Mouse (Mus musculus) liver, embryonic 13.5 days (tissue): ENCODE data around the gene Tanc1. TPM values are rescaled to one million over a fixed set of nuclear protein-coding genes. Genes with fewer than 3 reads are reported as not detected.

ENCODE experiments used
- ATAC-seq: fragments of 200-750 bp; cut with Nextera tagmentation; 2 replicates; pipeline ENCODE4 v1.8.0; 2017; ENCODE audit warnings: low read depth, mild to moderate bottlenecking, moderate number of reproducible peaks, moderate library complexity
- DNase-seq: peaks from one replicate; pipeline ENCODE4 v3.0.0; 2022
- H3K27ac ChIP-seq: fragments of 300-500 bp; sonication (generic); 2 replicates; pipeline ENCODE4 v1.5.1; 2015; ENCODE audit warnings: moderate library complexity, mild to moderate bottlenecking, inconsistent platforms
- H3K27me3 ChIP-seq: fragments of 300-500 bp; sonication (generic); 2 replicates; pipeline ENCODE4 v1.6.1; 2015; ENCODE audit warnings: mild to moderate bottlenecking, inconsistent platforms
- H3K36me3 ChIP-seq: fragments of 300-500 bp; sonication (generic); 2 replicates; pipeline ENCODE4 v1.6.1; 2015; ENCODE audit warnings: mild to moderate bottlenecking, inconsistent platforms
- H3K4me1 ChIP-seq: fragments of 300-500 bp; sonication (generic); replicated peaks from 2 replicates; pipeline ENCODE4 v1.6.1; 2015; ENCODE audit warnings: inconsistent platforms
- H3K4me2 ChIP-seq: fragments of 300-500 bp; sonication (generic); 2 replicates; pipeline ENCODE4 v1.6.1; 2015; ENCODE audit warnings: inconsistent platforms, mild to moderate bottlenecking, moderate library complexity
- H3K4me3 ChIP-seq: fragments of 300-500 bp; sonication (generic); replicated peaks from 2 replicates; pipeline ENCODE4 v1.5.1; 2015; ENCODE audit warnings: mild to moderate bottlenecking, inconsistent platforms
- H3K9ac ChIP-seq: fragments of 300-500 bp; sonication (generic); 2 replicates; pipeline ENCODE4 v1.6.1; 2015; ENCODE audit warnings: mild to moderate bottlenecking, inconsistent platforms
- H3K9me3 ChIP-seq: fragments of 300-500 bp; sonication (generic); replicated peaks from 2 replicates; pipeline ENCODE4 v1.6.1; 2016; ENCODE audit warnings: inconsistent platforms
- WGBS: fragments of 180-500 bp; shearing (Covaris S2); methylation state at CpG from one replicate; pipeline ENCODE4 v1.1.7; 2015; ENCODE audit not compliant: insufficient replicate concordance; 5-methylcytosine and 5-hydroxymethylcytosine counted together
- polyA plus RNA-seq: library from polyadenylated mRNA; unstranded; fragments of >200 nt; fragmentation: Nextera tagmentation; extraction: Ambion mirVana; gene quantifications from 2 replicates; pipeline ENCODE4 v1.2.1, GENCODE M21; 2015

The Tanc1 gene
- polyA plus RNA-seq, 1 experiment from 2014 or later: 2.4 TPM

DNA sequence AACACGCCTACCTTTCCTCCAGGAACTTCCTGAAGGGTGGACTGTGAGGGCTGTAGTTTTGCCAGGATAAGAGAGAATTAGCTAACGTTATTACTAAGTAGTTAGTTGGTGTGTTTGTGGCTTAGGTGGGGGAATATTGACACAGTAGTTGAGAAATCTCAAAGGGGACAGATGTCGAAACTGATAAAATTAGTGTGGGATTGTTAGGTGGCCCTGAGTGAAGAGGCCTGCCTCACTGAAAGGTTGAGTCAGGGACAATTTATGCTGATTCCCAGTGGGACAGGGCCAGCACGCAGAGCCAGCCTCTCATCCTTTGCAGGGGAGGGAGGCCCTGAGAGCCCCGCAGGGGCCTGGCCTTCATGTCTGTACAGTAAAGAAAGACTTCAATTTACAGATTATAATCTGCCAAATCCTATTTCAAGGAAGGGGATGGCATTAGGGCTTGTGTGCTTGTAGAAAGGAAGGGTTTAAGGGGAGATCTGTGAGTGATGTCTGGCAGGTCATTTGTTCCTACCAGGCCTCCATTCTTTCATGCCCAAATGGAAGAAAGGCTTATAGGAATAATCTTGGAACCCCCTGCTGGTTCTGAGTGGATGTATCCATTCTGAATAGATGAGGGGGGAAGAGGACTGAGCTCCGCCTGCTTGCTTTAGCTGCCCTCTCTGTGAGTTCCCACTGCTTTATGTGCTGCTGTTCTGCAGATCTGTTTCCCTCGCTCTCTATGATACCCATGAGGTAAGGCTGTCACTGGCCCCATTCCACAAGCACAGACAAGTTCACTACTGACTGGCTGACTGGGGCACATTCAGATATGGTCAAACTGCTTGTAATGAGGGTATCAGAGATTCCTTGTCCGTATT, 41.7 kb downstream of the Tanc1 start:
- 43% methylated on average over 8 of the region's 8 CpGs for WGBS
- Histone ChIP-seq H3K27ac (no peak overlapping the region; the same call in 1 of the 2 replicates), H3K9ac (no peak overlapping the region), H3K9me3 (no peaks in the 10 kb centered on the region), H3K4me1 (peaks cover 15% of the 10 kb centered on the region), H3K27me3 (0 out of 2 replicates have a peak, but pooled peaks cover 3% of the 10 kb centered on the region), H3K4me3 (no peak overlapping the region), H3K36me3 (no peaks in the 10 kb centered on the region), H3K4me2 (no peak overlapping the region)
- DNase-seq (no peak), ATAC-seq (no peak)

DNA sequence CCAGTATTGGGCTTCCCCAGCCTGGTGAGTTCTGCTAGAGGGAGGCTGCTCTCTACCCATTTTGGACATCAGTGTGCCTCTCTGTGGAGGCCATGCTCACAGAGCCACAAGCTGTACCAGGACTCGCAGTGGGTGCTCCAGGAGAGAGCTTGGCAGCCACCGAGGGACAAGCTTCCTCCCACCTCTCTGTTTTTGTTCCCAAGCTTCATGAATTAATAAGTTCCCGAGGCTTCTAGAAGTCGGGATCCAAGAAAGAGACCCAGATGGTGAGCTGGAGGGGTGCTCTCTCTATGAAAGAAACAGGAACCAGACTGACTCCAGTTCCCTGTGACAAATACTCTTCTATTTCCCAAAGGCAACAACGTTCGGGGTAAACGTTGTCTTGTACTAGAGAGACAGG, 43.6 kb downstream of the Tanc1 start:
- Histone ChIP-seq H3K36me3 (no peaks in the 10 kb centered on the region), H3K4me2 (no peak overlapping the region), H3K4me1 (peaks cover 15% of the 10 kb centered on the region), H3K9me3 (no peaks in the 10 kb centered on the region), H3K27ac (no peak overlapping the region), H3K9ac (no peak overlapping the region), H3K27me3 (no peaks in the 10 kb centered on the region), H3K4me3 (no peak overlapping the region)
- ATAC-seq (no peak), DNase-seq (no peak)
- 54% methylated on average over 7 of the region's 7 CpGs for WGBS

DNA sequence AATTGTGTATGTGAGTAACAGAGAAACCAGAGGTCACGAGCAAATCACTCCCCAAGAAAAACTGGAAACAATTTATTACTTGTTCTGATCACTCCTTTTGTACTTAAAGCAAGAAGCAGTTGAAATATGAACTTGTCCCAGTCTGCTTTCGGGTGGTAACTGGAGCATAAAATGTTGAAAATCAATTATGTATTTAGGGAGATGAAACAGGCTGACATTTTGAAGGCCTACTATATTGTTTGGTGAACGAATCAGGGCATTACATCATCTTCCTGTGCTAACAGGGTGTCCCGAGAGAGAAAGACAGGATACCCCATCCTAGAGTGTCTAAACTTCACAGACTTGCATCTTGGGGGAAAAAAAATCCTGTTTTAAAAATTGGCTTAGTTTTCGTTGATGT, 44.8 kb downstream of the Tanc1 start:
- Histone ChIP-seq H3K36me3 (no peaks in the 10 kb centered on the region), H3K27me3 (no peaks in the 10 kb centered on the region), H3K9ac (no peak overlapping the region), H3K4me1 (peaks cover 21% of the 10 kb centered on the region), H3K4me2 (no peak overlapping the region), H3K9me3 (no peaks in the 10 kb centered on the region), H3K27ac (no peak overlapping the region), H3K4me3 (no peak overlapping the region)
- 31% methylated on average over 5 of the region's 5 CpGs for whole genome bisulfite sequencing
- ATAC-seq: no peak
- no peak for DNase-seq

DNA sequence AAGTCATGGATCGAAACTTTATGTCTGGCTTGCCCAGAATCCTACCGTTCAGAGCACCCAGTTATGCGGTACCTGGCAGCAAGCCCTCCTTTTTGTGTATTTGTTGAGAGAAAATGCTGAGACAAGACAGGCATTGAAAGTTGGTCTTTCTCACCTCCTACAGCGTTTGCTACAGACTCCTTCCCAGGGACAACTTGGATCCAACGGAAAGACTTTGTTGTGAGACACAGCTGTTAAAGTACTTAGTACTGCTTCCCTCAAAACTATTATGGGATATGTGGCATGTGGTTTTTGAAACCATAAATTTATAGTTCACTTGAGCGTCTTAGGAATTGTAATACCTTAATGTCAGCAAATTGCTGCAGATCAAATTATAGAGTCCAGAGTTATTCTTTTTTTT, 47.8 kb downstream of the Tanc1 start:
- no peak overlapping the region for H3K4me2 ChIP-seq
- no peak overlapping the region for H3K27ac ChIP-seq
- no peak overlapping the region for H3K4me3 ChIP-seq
- WGBS: 67% methylated on average over 6 of the region's 6 CpGs
- no peaks in the 10 kb centered on the region for H3K27me3 ChIP-seq
- ATAC-seq (no peak), DNase-seq (no peak)
- peaks cover 5% of the 10 kb centered on the region for H3K4me1 ChIP-seq
- no peaks in the 10 kb centered on the region for H3K36me3 ChIP-seq
- no peak overlapping the region for H3K9ac ChIP-seq
- no peaks in the 10 kb centered on the region for H3K9me3 ChIP-seq

DNA sequence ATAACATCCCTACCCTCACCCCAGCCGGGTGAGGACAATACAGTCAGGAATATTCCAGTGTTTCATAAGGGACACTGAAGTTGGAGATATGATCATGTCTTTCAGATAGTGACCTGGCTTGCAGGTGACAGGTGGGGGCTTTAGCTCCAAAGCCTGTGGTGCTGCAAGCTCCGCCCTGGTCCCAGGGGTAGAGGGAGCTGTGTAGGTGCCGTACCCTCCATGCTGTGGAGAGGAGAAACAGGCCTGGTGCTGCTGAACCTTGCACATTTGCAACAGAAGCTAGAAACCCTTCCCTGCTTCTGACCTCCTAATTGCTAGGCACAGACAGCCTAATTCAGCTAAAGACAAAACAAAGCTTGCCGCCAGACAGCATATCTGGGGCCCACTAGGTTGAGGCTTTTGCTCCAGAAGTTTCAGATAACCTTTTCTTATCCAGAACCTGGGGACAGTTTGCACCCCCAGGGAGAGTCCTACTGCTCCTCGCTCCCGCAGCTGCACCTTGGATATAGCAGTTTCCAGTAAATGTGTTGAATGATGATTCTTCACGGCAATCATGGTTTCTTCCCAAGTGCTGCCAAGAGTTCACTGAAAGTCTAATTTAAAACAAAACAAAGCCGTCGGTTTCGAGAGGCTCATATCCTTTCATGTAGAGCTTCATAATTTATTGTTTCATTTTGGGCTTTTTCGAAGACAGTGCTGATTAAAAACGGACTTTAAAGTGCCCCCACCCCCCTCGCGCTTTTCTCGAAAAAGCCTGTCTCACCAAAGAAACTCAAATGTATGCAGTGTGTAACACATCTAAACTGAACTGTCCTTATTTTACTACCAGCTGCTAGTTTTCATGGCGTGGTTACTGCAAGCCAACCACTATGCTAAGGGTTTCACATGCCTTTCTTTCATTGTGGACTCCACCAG, 49.3 kb downstream of the Tanc1 start:
- H3K4me2 ChIP-seq: no peak overlapping the region
- no peak overlapping the region for H3K4me3 ChIP-seq
- DNase-seq (no peak), ATAC-seq (no peak)
- no peaks in the 10 kb centered on the region for H3K27me3 ChIP-seq
- H3K9me3 ChIP-seq: no peaks in the 10 kb centered on the region
- no peaks in the 10 kb centered on the region for H3K36me3 ChIP-seq
- 67% methylated on average over 16 of the region's 16 CpGs for WGBS
- H3K9ac ChIP-seq: no peak overlapping the region
- peaks cover 5% of the 10 kb centered on the region for H3K4me1 ChIP-seq
- no peak overlapping the region for H3K27ac ChIP-seq

DNA sequence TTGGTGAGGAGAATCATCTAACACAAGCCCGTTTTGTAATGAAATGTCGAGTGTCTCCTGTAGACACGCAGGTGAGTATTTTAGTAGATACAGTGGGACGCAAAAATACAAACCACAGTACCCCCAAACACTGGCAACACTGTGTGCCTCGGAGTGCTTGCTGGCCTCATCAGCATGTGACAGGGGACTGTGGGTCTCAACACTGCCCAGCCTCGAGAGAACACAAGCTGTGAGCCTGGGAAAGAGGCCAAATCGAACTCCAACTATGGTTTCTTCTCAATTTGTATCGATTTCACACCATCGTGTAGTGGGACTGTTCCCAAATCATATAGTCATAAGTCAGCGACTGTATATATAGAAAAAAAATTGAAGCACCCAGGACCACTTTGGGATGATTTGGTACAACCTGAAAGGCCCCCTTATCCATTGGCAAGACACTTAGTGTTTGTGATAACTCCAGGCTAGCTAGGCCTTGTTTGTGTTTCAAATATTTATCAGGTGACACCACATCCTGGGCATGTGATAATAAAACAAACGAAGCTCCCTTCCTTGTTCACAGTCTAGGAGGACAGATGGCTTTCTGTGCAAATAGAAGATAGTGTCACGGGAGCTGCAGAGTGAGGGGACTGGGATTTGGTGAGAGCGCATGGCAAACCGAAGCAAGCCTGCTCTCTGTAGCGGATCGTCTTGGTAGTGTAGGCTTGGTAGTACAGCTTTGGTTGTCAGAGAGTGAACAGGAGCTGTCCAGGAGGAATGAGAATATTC, 53.1 kb downstream of the Tanc1 start:
- no peak overlapping the region for H3K27ac ChIP-seq
- 58% methylated on average over 16 of the region's 16 CpGs for WGBS

DNA sequence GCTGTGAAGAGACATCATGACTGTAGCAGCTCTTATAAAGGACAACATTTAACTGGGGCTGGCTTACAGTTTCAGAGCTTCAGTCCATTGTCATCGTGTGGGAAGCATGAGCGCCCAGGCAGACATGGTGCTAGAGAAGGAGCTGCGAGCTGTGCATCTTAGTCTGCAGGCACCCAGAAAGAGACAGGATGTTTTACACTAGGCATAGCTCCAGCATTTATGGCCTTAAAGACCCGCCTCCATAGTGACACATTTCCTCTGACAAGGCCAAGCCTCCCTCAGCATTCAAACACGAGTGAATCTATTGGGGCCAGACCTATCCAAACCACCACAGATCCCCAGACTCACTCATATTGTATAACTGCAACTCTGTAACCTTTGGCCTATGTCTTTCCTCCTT, 54.7 kb downstream of the Tanc1 start:
- Histone ChIP-seq H3K4me3 (no peak overlapping the region), H3K27me3 (no peaks in the 10 kb centered on the region), H3K4me2 (no peak overlapping the region), H3K4me1 (peaks cover 15% of the 10 kb centered on the region), H3K36me3 (no peaks in the 10 kb centered on the region), H3K27ac (no peak overlapping the region), H3K9ac (no peak overlapping the region), H3K9me3 (no peaks in the 10 kb centered on the region)
- 56% methylated on average over 5 of the region's 5 CpGs for WGBS
- DNase-seq (no peak), ATAC-seq (no peak)

More for the DNA sequence above, 53.1 kb downstream of the Tanc1 start:
- Histone ChIP-seq H3K9ac (no peak overlapping the region), H3K36me3 (no peaks in the 10 kb centered on the region), H3K4me3 (no peak overlapping the region), H3K27me3 (no peaks in the 10 kb centered on the region), H3K4me1 (peaks cover 8% of the 10 kb centered on the region), H3K4me2 (no peak overlapping the region), H3K9me3 (no peaks in the 10 kb centered on the region)
- ATAC-seq (no peak), DNase-seq (no peak)

DNA sequence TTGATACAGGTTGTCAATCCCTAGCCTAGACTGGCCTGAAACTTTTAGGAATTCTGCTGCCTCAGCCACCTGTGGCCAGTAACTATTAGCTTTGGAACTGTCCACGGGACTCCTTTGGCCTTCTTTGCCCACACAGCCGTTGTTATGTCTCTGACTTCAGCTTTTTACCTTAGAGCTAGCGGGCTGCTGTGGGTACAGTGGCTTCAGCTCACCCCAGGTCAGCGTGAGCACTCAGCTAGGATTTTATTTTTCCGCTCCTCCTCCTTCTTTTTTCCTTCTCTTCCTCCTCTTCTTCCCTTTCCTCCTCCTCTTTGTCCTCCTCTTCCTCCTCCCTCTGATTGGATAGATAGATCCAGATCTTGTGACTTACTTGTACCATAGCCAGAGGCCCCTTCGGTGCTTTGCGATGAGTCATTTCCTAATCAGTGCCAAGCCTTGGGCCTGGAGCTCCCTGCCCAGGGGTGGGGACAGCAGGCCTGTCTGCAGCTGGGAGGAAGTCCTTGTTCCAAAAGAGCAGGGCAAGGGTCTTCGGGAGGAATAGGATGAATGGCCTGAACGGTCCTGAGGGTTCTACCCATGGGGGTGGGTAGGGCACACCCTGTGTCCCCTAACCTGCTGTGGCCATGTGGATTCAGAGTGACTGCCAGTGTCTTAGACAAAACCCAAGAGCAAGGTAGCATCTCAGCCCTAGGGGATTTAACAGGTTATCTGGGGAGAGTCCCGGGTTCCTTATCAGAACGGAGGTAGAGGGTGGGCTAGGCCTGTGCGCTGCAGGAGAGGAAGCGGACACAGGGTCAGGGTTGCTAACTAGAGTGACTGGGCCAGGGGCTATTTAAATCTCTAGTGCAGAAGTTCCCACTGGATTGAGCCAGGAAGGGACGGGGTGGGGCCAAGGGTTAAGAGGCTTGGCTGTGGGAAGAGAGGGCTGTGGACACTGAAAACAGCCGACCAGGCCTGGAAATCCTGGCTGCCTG, 58.5 kb downstream of the Tanc1 start:
- Histone ChIP-seq H3K36me3 (no peaks in the 10 kb centered on the region), H3K9me3 (no peaks in the 10 kb centered on the region), H3K4me1 (peaks cover 34% of the 10 kb centered on the region), H3K4me2 (no peak overlapping the region), H3K27ac (no peak overlapping the region; the same call in 1 of the 2 replicates), H3K9ac (no peak overlapping the region), H3K27me3 (no peaks in the 10 kb centered on the region), H3K4me3 (no peak overlapping the region)
- DNase-seq (no peak), ATAC-seq (peak; percentile 60)
- WGBS: 30% methylated on average over 15 of the region's 15 CpGs

DNA sequence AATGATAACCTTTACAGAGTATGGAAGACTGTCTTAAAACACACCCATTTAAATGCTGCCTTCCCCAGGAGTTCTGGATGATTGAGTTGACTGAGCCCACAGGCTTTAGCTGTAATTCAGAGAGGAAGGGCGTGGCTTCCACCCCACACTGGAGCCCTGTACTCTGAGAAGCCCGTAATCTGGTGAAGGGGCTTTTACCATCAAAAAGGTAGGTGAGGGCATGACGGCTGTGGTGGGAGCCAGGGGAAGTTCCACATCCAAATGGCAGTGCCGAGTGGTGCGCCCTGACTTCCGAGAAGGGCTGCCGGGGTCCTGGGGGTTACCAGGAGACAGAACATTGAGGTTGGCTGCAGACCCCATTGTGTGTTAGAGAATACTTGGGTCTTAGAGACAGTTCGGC, 59.8 kb downstream of the Tanc1 start:
- Histone ChIP-seq H3K4me2 (no peak overlapping the region), H3K9ac (no peak overlapping the region), H3K27ac (no peak overlapping the region), H3K4me3 (no peak overlapping the region), H3K36me3 (no peaks in the 10 kb centered on the region), H3K27me3 (no peaks in the 10 kb centered on the region), H3K4me1 (peaks cover 40% of the 10 kb centered on the region), H3K9me3 (no peaks in the 10 kb centered on the region)
- 55% methylated on average over 8 of the region's 8 CpGs for WGBS
- ATAC-seq (no peak), DNase-seq (no peak)

DNA sequence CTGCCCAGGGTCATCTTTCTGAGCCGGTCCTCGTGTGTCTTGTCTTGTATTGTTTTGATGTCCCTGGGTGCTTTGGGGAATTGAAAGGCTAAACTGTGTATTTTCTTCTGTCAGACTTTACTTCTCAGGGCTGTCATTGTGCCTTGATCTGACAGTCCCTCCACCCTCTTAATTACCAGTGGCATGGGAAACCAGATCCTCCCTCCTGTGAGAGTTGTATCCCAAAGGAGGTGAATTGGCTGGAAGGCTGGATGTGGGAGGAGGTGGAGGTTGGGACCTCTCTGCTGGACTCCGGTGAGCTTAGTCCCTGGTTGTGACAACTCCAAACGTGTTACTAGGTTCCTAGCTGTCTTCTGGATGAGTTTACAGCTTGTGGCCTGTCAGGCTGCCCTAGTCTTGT, 60.2 kb downstream of the Tanc1 start:
- no peaks in the 10 kb centered on the region for H3K36me3 ChIP-seq
- H3K4me1 ChIP-seq: peaks cover 42% of the 10 kb centered on the region
- no peak overlapping the region for H3K9ac ChIP-seq
- no peaks in the 10 kb centered on the region for H3K27me3 ChIP-seq
- no peak for ATAC-seq
- H3K27ac ChIP-seq: no peak overlapping the region
- H3K4me3 ChIP-seq: no peak overlapping the region
- 44% methylated on average over 4 of the region's 4 CpGs for WGBS
- no peaks in the 10 kb centered on the region for H3K9me3 ChIP-seq
- DNase-seq: no peak
- H3K4me2 ChIP-seq: no peak overlapping the region
